ENCODE assay signal across 8 mouse cellular contexts in the genomic region with DNA sequence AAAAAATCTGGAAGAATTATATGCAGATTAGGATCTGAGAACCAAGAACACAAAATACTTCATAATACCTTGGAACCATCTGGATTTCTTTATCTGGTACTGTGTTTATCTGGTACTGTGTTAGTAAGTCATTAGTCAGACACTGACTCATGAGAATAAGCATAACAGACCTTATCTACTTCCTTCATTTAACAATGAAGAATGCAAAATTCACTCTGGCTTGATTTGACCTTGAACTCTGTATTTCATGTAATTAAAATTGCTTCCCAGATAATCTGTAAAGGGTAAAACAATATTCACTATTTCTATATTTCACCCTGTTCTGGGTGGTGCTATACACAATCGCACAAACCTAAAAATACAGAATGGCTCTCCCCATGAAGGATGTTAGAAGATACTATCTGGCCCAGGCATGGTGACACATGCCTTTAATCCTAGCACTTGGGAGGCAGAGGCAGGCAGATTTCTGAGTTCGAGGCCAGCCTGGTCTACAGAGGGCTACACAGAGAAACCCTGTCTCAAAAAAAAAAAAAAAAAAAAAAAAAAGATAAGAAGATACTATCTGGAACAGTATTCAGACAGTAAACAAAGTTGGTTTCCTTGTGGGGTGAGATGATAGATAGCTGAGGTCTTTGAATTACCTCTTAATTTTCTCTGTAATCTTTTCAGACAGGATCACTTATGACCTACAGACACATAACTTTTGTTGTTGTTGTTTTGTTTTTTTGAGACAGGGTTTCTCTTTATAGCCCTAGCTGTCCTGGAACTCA. TPM values are rescaled to one million over a fixed set of nuclear protein-coding genes. Genes with fewer than 3 reads are reported as not detected.
DNase-seq lines count a peak whose midpoint lies in the region; ATAC-seq and TF ChIP-seq lines count a peak whose summit lies in the region.

No protein-coding gene starts in this region.

- H3K36me3 ChIP-seq in kidney, embryonic 16.5 days (ENCODE audit: insufficient read depth, low read length), result peaks cover 25% of the 10 kb centered on the region
- H3K36me3 ChIP-seq in embryonic facial prominence, embryonic 11.5 days (replicated peaks; ENCODE audit: control insufficient read depth, insufficient read depth, low read depth, low read length), result peaks cover 4% of the 10 kb centered on the region
- H3K36me3 ChIP-seq in intestine, postnatal 0 days (ENCODE audit: control insufficient read depth, insufficient read depth), result peaks cover 22% of the 10 kb centered on the region
- H3K36me3 ChIP-seq in neural tube, embryonic 13.5 days, result peaks cover 33% of the 10 kb centered on the region

- peak overlapping the region; percentile 72 for H3K4me2 ChIP-seq in kidney, embryonic 16.5 days (replicated peaks; ENCODE audit: low read depth, low read length)
- no peak overlapping the region; the same call in 1 of the 2 replicates for H3K4me2 ChIP-seq in embryonic facial prominence, embryonic 11.5 days (ENCODE audit: low read depth, low read length)
- H3K4me2 ChIP-seq in intestine, postnatal 0 days (replicated peaks; ENCODE audit: low read depth), result peak overlapping the region; percentile 82
- H3K4me2 ChIP-seq in neural tube, embryonic 13.5 days, result peak overlapping the region; percentile 78

- H3K27me3 ChIP-seq in kidney, embryonic 16.5 days (ENCODE audit: insufficient read depth, low read length), result peaks cover 7% of the 10 kb centered on the region; the same call in 1 of the 2 replicates
- H3K27me3 ChIP-seq in embryonic facial prominence, embryonic 11.5 days (ENCODE audit: control insufficient read depth, insufficient read depth, low read length), result no peaks in the 10 kb centered on the region; the same call in 1 of the 2 replicates
- no peaks in the 10 kb centered on the region for H3K27me3 ChIP-seq in intestine, postnatal 0 days (replicated peaks; ENCODE audit: control insufficient read depth, insufficient read depth, low read length)
- H3K27me3 ChIP-seq in neural tube, embryonic 13.5 days, result peaks cover 18% of the 10 kb centered on the region

- H3K9me3 ChIP-seq in kidney, embryonic 16.5 days (ENCODE audit: low read length), result no peaks in the 10 kb centered on the region
- no peaks in the 10 kb centered on the region for H3K9me3 ChIP-seq in embryonic facial prominence, embryonic 11.5 days (replicated peaks; ENCODE audit: control insufficient read depth, low read length)
- H3K9me3 ChIP-seq in intestine, postnatal 0 days (ENCODE audit: control insufficient read depth), result no peaks in the 10 kb centered on the region
- H3K9me3 ChIP-seq in neural tube, embryonic 13.5 days, result no peaks in the 10 kb centered on the region

- 94% methylated on average over 2 of the region's 2 CpGs for whole genome bisulfite sequencing in kidney, embryonic 16.5 days
- WGBS in embryonic facial prominence, embryonic 11.5 days, result 98% methylated on average over 2 of the region's 2 CpGs
- WGBS in intestine, postnatal 0 days, result 80% methylated on average over 2 of the region's 2 CpGs
- WGBS in neural tube, embryonic 13.5 days, result 93% methylated on average over 2 of the region's 2 CpGs

- peak overlapping the region; percentile 88 for H3K4me3 ChIP-seq in kidney, embryonic 16.5 days (ENCODE audit: low read length)
- peak overlapping the region; percentile 67; the same call in 1 of the 2 replicates for H3K4me3 ChIP-seq in embryonic facial prominence, embryonic 11.5 days (ENCODE audit: low read depth, low read length)
- H3K4me3 ChIP-seq in intestine, postnatal 0 days (ENCODE audit: low read depth, low read length), result peak overlapping the region; percentile 96; the same call in 1 of the 2 replicates
- H3K4me3 ChIP-seq in neural tube, embryonic 13.5 days, result peak overlapping the region; percentile 88

- no peak overlapping the region for H3K27ac ChIP-seq in kidney, embryonic 16.5 days (ENCODE audit: low read length)
- no peak overlapping the region for H3K27ac ChIP-seq in embryonic facial prominence, embryonic 11.5 days (replicated peaks; ENCODE audit: low read depth, low read length)
- no peak overlapping the region for H3K27ac ChIP-seq in intestine, postnatal 0 days (ENCODE audit: low read depth, low read length)
- no peak overlapping the region for H3K27ac ChIP-seq in neural tube, embryonic 13.5 days (replicated peaks)

- no peak overlapping the region for H3K9ac ChIP-seq in kidney, embryonic 16.5 days (replicated peaks; ENCODE audit: low read length)
- no peak overlapping the region for H3K9ac ChIP-seq in embryonic facial prominence, embryonic 11.5 days (replicated peaks; ENCODE audit: low read length)
- H3K9ac ChIP-seq in intestine, postnatal 0 days (ENCODE audit: low read depth, low read length), result no peak overlapping the region
- H3K9ac ChIP-seq in neural tube, embryonic 13.5 days, result no peak overlapping the region

- no peak for TF ChIP-seq CTCF in intestine, postnatal 0 days (IDR thresholded peaks at IDR 0.05; ENCODE audit: low read depth)

- DNase-seq in kidney, postnatal 14 days, result no peak
- DNase-seq in embryonic facial prominence, embryonic 11.5 days (ENCODE audit: low spot score), result no peak
- no peak for DNase-seq in right cerebral cortex, postnatal 4 days
- DNase-seq in thymus, adult 18-20 months, result no peak

- H3K4me1 ChIP-seq in kidney, embryonic 16.5 days (ENCODE audit: insufficient read depth, low read length), result peaks cover 15% of the 10 kb centered on the region
- H3K4me1 ChIP-seq in embryonic facial prominence, embryonic 11.5 days (ENCODE audit: control insufficient read depth, insufficient read depth, low read length), result no peaks in the 10 kb centered on the region
- H3K4me1 ChIP-seq in intestine, postnatal 0 days (replicated peaks; ENCODE audit: control insufficient read depth, insufficient read depth, low read length), result no peaks in the 10 kb centered on the region
- H3K4me1 ChIP-seq in neural tube, embryonic 13.5 days (replicated peaks), result peaks cover 18% of the 10 kb centered on the region

- ATAC-seq in kidney, embryonic 16.5 days (ENCODE audit: low FRiP score, low TSS enrichment), result no peak
- no peak for ATAC-seq in embryonic facial prominence, embryonic 11.5 days (replicated peaks; ENCODE audit: insufficient number of reproducible peaks, low FRiP score, low TSS enrichment, low read depth)
- no peak for ATAC-seq in intestine, postnatal 0 days
- no peak for ATAC-seq in neural tube, embryonic 13.5 days (ENCODE audit: low read depth)
- ATAC-seq in megakaryocyte progenitor cell, adult 5-6 weeks (replicated peaks; ENCODE audit: poor library complexity), result no peak

RNA-seq across cellular contexts. Expression of gene 2610507B11Rik, which starts 0.9 kb away (rescaled TPM):
- polyA plus RNA-seq in kidney, embryonic 16.5 days (2015; fragmentation: Nextera tagmentation; extraction: Ambion mirVana), result 69.8 and 78.7 TPM in 2 replicates
- polyA plus RNA-seq in embryonic facial prominence, embryonic 11.5 days (2014; fragmentation: Nextera tagmentation; extraction: Ambion mirVana), result 59.7 and 66.9 TPM in 2 replicates
- polyA plus RNA-seq in intestine, postnatal 0 days (2015; fragmentation: Nextera tagmentation; extraction: Ambion mirVana), result 49.9 and 54.9 TPM in 2 replicates
- 57.9 and 64.2 TPM in 2 replicates for polyA plus RNA-seq in neural tube, embryonic 13.5 days (2015; fragmentation: Nextera tagmentation; extraction: Ambion mirVana)
- total RNA-seq in megakaryocyte progenitor cell, adult 5-6 weeks (2015), result 49.4 and 56.6 TPM in 2 replicates
- total RNA-seq in megakaryocyte progenitor cell, adult 5-6 weeks (2017), result 71.2 and 71.5 TPM in 2 replicates

RNA-seq across cellular contexts. Expression of gene Supt6, which starts 14.9 kb away (rescaled TPM):
- polyA plus RNA-seq in kidney, embryonic 16.5 days (2015; fragmentation: Nextera tagmentation; extraction: Ambion mirVana), result 31.5 and 33.5 TPM in 2 replicates
- polyA plus RNA-seq in embryonic facial prominence, embryonic 11.5 days (2014; fragmentation: Nextera tagmentation; extraction: Ambion mirVana), result 24.9 and 27.4 TPM in 2 replicates
- 8.8 and 9.5 TPM in 2 replicates for polyA plus RNA-seq in intestine, postnatal 0 days (2015; fragmentation: Nextera tagmentation; extraction: Ambion mirVana)
- 28.2 and 29.5 TPM in 2 replicates for polyA plus RNA-seq in neural tube, embryonic 13.5 days (2015; fragmentation: Nextera tagmentation; extraction: Ambion mirVana)
- 34.5 and 36.7 TPM in 2 replicates for total RNA-seq in megakaryocyte progenitor cell, adult 5-6 weeks (2015)
- 35.9 and 39.9 TPM in 2 replicates for total RNA-seq in megakaryocyte progenitor cell, adult 5-6 weeks (2017)

RNA-seq across cellular contexts. Expression of gene Sdf2, which starts 15.1 kb away (rescaled TPM):
- polyA plus RNA-seq in kidney, embryonic 16.5 days (2015; fragmentation: Nextera tagmentation; extraction: Ambion mirVana), result 93.8 and 101 TPM in 2 replicates
- polyA plus RNA-seq in embryonic facial prominence, embryonic 11.5 days (2014; fragmentation: Nextera tagmentation; extraction: Ambion mirVana), result 47.3 and 55.6 TPM in 2 replicates
- 61.8 and 66.6 TPM in 2 replicates for polyA plus RNA-seq in intestine, postnatal 0 days (2015; fragmentation: Nextera tagmentation; extraction: Ambion mirVana)
- polyA plus RNA-seq in neural tube, embryonic 13.5 days (2015; fragmentation: Nextera tagmentation; extraction: Ambion mirVana), result 89.9 and 90.1 TPM in 2 replicates
- total RNA-seq in megakaryocyte progenitor cell, adult 5-6 weeks (2015), result 71.8 and 79.5 TPM in 2 replicates
- total RNA-seq in megakaryocyte progenitor cell, adult 5-6 weeks (2017), result 36.0 and 38.3 TPM in 2 replicates

RNA-seq across cellular contexts. Expression of gene BC030499, which starts 30.0 kb away (rescaled TPM):
- polyA plus RNA-seq in kidney, embryonic 16.5 days (2015; fragmentation: Nextera tagmentation; extraction: Ambion mirVana), result 0.30 and 0.33 TPM in 2 replicates
- polyA plus RNA-seq in embryonic facial prominence, embryonic 11.5 days (2014; fragmentation: Nextera tagmentation; extraction: Ambion mirVana), result 0.11 TPM in 1 of 2 replicates, not detected in the other
- 0.07 TPM in 1 of 2 replicates, not detected in the other for polyA plus RNA-seq in intestine, postnatal 0 days (2015; fragmentation: Nextera tagmentation; extraction: Ambion mirVana)
- 0.19 and 0.25 TPM in 2 replicates for polyA plus RNA-seq in neural tube, embryonic 13.5 days (2015; fragmentation: Nextera tagmentation; extraction: Ambion mirVana)
- 0.22 and 0.30 TPM in 2 replicates for total RNA-seq in megakaryocyte progenitor cell, adult 5-6 weeks (2015)
- 0.14 and 2.0 TPM in 2 replicates for total RNA-seq in megakaryocyte progenitor cell, adult 5-6 weeks (2017)

RNA-seq across cellular contexts. Expression of gene Spag5, which starts 40.7 kb away (rescaled TPM):
- 41.7 and 48.6 TPM in 2 replicates for polyA plus RNA-seq in kidney, embryonic 16.5 days (2015; fragmentation: Nextera tagmentation; extraction: Ambion mirVana)
- 54.8 and 62.0 TPM in 2 replicates for polyA plus RNA-seq in embryonic facial prominence, embryonic 11.5 days (2014; fragmentation: Nextera tagmentation; extraction: Ambion mirVana)
- 4.5 and 4.6 TPM in 2 replicates for polyA plus RNA-seq in intestine, postnatal 0 days (2015; fragmentation: Nextera tagmentation; extraction: Ambion mirVana)
- polyA plus RNA-seq in neural tube, embryonic 13.5 days (2015; fragmentation: Nextera tagmentation; extraction: Ambion mirVana), result 7.0 and 8.2 TPM in 2 replicates
- 27.0 and 30.0 TPM in 2 replicates for total RNA-seq in megakaryocyte progenitor cell, adult 5-6 weeks (2015)
- total RNA-seq in megakaryocyte progenitor cell, adult 5-6 weeks (2017), result 52.6 and 54.0 TPM in 2 replicates
